Mouse (Mus musculus): Measurements from ENCODE around the gene Nepro.

The Nepro gene

DNA sequence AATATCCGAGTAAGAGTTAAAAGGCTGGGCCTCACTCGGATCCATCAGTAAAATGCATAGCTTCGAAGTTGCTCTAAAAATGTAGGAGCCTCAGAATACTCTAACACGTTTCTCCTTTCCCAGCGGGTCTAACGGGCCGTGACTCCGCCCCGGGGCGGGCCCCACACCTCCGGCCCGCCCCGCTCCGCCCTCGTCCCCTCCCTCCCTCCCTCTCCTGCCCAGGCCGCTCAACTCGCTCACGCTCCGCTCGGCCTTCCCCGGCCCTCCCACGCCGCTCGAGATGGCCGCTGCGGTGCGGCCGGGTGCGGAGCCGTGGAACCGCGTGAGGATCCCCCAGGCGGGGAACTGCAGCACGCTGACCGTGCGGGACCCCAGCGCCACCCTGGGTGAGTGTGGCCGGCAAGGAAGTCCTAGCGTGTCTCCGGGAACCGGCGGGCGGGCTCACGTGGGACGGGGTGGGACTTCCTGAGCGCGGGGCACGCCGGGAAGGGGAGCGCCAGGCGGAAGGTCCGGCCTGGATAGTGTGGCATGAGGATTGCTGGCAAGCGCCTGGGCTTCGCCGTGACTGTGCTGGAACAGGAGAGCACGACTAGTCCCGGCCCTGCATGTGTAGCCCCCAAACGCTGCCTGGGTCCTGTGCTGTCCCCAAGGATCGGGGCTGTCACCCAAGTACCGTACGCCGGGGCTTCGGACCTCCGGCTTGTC lies at the start of gene Nepro:
Gene Nepro (plus strand): TSS at position 219 of the 705 bp plus-strand sequence.
- peak; percentile 83 for DNase-seq (ENCODE audit: low read depth, low spot score)

DNA sequence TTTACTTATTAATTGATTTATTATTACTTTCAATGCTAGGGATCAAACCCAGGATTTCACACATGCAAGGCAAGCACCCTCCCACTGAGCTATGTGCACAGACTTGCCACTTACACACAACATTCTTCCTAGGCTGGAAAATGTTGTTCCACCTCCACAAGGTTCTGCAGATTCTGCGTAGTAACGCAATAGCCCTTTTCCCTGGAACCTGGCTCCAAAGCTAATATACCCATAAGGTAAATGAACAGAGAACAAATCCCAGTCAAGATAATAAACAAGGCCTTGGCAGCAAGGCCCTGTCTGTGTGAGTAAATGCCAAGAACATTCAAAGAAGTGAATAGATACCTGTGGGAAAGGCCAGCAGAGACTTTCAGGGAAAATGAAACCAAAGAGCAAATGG lies 47.7 kb upstream of the Nepro start:
- no peak for DNase-seq (ENCODE audit: low read depth, low spot score)

DNA sequence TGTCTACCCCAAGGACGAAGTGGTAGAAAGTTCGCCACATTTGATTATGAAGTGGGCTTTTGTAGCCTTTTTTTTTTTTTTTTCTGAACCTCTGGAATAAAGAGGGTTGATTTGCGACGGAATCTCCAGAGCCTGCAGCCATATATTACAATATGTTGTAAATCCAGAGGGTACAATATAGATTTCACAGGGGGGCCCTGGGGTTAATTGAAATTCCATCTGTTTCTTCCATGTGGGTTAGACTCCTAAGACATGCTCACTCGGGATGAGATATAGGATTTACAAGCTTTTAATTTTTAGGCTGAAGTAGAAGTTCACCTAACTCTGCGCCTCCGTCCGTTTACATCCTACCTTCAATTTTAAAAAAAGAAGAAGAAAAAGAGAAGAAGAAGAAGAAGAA lies 45.0 kb upstream of the Nepro start:
- no peak for DNase-seq (ENCODE audit: low read depth, low spot score)

DNA sequence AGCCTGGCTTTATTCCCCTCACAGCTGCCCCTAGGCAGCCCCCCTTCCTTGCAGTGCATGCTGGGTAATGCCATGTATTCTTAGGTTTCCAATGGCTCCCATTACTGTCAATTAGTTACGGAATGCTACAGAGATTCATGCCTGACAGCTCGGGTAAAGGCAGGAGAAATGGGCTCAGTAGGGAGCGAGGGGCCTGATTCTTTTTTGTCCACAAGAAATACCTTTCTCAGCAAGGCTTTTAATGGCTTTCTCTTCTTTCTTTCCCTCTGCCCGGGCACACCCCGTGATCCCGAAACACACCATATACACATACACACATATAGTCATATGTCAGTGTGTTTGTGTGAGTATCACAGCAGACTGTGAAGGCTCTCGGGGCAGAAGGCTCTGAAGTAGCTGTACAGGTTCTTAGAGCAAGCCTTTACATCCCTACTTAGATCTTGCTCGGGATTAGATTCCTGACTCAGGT lies 44.6 kb upstream of the Nepro start:
- DNase-seq (ENCODE audit: low read depth, low spot score) = no peak

DNA sequence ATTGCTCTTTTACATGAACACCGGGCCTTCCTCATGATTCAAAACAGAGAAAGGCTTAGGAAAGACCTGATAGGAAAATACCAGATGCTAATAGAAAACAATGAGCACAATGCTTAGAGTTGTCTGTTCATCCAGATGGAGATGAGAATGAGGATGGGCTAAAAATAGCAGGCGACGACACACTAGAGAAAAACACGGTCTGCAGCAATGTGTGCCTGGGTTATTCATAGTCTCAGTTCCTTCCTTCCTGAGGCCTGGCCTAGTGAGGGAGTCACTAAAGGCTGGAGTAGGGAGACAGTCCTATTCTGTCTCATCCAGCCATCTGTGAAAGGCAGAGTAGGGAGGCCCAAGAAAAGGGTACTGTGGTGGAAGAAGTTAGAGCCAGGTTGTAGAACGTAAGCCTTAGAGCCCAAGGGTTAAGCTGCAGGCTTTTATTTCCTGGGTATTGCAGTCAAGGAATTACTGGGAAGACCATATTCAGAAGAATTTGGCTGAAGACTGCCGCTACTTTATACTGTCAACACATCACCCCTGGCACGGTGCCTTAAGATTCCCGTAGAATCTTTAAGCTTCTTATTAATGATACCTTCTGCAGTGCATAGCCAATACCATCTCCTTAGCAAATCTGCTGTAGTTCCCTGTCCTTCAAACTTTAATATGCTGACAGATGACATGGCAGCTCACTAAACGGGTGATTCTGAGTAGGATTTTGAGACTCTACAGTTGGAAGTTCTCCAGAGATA lies 43.2 kb upstream of the Nepro start:
- no peak for DNase-seq (ENCODE audit: low read depth, low spot score)

DNA sequence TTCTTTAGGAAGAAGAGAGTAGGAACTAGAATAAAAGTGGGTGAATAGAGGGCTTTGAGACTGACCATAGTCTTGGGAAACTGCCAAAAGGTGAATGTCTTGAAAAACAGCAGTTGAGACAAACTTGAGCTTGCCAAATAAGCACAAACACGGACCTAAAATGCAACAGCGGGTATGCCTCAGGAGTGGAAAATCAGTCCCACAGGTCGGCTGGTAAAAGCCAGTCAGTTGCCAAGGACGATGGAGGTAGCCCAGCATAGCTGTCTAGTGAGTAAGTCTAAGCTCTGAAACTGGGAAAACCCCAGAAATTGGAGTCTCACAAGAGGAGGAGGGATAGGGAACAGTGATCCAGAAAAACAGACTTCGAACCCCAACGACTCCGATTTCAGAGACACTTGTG lies 39.5 kb upstream of the Nepro start:
- no peak for DNase-seq (ENCODE audit: low read depth, low spot score)

DNA sequence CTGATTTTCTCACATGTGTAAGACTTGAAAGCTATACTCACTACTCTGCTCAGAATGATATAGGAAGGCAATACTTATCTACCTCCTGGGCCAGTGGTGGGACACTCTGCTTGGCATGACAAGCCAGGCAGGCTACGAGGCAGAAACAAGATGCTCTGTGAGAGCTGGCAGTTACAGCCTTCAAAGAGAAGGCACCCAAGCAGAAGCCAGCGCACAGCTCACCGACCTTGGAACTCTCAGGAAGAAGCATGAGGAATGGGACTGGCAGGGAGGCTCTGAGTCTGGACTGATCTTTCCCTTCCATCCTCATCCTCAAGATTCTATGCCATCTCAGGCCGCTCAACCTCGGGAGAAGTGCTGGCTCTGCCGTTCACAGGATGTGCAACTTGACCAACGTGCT lies 38.7 kb upstream of the Nepro start:
- DNase-seq (ENCODE audit: low read depth, low spot score) = no peak

DNA sequence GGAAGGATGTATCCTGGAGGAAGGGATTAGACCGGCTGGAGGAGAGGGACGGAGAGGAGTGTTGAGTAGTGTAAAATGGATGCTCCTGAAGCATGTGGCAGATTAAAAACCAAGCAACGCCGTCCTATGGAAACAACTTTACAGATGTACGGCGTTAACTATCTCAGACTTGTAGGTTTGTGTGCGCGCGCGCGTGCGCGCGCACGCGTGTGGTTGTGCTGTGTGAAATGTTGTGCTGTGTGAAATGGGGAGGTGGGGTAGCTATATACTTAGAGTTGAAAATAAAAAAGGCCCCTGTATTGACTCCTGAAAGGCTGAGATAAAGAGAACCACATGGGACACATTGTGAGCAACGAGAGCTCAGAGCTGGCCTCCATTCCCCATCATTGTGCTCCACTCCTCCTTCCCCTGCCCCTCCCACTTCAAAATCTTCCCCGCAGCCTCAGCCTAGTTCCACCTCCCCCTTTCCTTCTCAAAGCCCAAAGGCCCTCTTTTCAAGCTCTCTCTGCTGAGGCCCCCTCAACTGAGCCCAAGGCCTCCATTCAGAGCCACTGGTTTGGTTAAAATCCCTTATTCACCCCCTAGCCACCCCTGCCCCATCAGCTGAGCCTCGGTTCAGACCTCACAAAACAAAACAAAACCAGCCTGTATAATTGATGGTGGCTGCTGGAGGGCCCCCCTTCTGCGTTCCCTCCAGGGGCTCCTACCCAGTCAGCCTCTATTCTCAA lies 36.9 kb upstream of the Nepro start:
- no peak for DNase-seq (ENCODE audit: low read depth, low spot score)

DNA sequence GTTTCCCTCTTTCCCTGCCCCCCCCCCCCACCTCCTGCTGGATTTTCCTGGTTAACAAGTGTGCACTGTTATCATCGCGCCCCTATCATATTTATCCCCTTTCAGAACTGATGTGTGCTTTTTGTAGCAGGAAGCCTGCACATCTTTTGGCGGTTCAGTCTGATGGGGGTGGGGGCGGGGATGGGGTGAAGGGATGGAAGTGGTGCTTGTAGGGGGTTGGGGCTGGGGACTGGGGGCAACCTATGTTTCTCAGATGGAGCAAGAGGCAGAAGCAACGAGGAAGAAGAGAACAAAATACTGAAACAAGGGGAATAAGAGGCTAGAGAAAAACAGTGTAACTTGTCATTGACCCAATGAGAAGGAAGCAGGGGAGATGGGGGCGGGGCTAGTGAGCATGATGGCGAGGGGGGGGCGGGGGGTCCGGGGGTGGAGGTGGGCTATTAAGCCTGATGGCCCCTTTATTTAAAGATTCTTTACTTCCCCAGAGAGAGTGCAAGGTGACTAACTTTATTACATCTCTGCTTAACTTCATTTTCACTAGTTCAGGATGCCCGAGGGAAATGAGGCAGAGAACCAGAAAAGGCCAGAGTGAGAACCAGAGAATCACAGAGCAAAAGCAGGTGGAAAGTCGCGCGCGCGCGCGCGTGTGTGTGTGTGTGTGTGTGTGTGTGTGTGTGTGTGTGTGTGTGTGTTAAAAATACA lies 36.2 kb upstream of the Nepro start:
- no peak for DNase-seq (ENCODE audit: low read depth, low spot score)

DNA sequence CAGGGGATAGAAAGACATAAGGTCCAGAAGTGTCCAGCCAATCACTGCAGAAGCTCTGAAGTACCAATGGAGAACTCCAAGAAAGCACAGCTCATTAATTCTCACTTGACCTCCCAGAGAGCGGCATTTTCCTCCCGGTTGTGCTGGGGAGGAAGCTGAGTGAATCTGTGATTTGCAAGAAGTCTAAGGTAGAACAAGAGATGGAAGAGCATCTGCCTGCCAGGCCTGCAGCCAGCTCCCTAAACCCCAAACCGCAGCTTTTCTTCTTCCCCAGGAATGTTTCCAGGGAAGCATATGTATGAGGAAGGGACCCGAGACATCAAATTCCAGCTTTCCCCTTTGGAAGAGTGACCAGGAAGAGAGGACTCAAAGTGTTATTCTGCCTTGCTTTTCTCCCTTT lies 35.6 kb upstream of the Nepro start:
- no peak for DNase-seq (ENCODE audit: low read depth, low spot score)

DNA sequence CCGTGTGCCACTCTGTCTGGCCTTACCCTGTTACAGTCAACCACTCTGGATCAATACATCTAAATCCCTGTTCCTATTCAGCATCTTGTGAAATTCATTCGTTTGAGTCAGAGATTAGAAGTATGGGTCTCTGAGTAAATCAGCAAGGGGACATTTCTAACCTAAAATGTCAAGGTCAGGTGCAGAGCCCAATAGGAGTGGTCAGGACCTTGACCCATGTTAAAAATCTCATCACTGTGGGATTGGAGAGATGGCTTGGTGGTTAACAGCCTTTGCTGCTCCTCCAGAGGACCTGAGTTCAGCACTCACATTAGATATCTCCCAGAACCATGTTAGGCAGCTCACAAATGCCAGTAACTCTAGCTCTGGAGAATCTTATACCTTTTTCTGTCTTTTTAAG lies 33.6 kb upstream of the Nepro start:
- DNase-seq (ENCODE audit: low read depth, low spot score) = no peak

DNA sequence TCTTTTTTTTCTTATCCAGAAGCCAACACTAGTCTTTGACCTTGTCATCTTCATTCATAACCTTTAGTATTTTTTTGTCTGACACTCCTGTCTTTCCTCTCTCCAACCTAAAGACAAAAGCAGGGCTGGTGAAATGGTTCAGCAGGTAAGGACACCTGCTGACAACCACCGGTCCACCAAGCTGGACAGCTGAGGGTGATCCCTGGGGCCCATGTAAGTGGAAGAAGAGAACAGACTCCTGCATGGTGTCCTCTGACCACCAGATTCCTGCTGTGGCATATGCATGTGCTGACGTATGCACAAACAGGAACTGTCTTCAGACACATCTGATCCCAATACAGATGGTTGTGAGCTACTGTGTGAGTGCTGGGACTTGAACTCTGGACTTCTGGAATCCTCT lies 33.0 kb upstream of the Nepro start:
- DNase-seq (ENCODE audit: low read depth, low spot score) = no peak

DNA sequence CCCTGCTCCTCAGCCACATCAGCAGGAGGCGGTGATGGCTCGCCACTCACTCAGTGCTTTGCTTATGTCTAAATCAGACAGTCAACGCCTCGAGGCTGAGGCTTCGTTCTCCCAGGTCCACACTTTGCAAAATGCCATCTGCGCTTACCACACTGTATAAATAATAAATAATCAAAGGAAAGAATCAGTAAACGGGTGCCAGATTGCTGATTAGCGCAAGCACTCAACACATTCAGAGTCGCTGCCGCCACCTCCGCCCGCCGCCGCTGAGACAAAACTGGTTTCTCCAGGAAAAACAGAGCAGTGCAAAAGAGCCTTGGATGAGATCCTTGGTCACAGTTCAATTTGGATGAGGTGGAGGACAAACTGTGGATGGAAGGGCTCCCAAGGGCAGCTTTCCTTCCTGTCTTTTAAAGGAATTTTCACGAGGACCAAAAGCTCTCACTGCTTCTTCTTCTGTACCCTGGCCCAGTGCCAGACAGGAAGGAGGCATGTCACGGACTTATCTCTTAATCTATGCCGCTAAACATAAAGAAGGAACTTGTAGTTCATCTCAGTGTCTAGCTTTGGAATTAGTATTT lies 32.5 kb upstream of the Nepro start:
- no peak for DNase-seq (ENCODE audit: low read depth, low spot score)

DNA sequence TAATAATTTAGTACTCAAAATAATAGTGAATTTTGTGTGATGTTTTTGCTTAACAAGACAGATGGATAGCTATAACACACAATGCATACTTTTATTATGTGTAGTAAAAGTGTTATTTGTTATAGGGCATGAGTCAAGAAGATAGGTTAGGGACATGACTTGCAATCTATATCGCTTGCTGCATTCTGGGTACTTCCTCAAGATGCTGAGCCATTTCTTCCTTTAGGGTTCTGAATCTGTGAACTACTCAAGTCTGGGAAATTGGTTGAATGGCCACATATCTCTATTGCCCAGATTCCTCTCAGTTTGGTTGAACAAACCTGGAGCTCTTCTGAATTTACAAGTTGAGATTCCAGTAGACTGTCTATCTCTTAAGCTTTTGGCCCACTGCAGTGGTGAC lies 31.6 kb upstream of the Nepro start:
- no peak for DNase-seq (ENCODE audit: low read depth, low spot score)

DNA sequence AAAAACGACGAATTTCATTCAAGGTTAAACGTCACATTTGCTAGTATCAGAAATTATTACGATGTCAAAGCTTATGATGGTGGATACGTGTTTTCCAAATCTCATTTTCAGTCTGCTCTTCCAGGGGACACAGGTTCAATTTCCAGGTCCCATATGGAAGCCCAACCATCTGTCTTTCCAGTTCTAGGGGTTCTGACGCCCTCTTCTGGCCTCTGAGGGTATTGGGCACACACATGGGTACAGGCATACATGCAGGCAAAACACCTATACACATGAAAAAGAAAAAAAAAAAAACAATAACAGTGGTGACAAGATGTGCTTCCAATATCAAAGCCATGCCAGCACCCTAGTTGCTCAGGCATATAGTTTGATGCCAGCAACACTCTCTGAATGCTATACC lies 30.4 kb upstream of the Nepro start:
- DNase-seq (ENCODE audit: low read depth, low spot score) = no peak

DNA sequence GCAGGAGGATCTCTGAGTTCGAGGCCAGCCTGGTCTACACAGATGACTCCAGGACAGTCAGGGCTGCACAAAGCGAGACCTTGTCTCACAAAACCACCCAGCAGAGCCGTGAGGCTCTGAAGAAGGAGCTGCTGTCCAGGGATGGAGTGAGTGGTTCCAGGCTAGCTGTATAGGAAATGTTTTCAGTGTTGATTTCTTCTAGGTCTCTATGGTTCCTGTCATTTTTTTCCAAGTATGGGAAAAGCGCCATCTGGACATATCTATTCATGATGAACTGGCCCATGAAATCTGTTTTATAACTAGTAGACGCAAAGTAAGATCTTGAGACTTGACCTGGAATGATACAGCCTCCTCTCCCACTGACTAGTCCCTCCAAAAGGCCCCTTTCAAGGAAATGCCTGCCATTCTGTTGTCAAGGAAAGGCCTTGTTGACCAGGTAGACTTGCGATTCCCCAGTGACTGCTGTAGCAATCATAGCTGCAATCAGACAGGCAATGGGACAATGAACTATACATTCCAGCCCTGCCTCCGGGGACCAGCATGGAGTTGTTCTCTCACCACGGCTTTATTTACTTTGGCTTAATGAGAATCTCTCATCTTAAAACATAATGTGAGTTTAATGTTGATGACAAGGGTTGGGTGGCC lies 28.8 kb upstream of the Nepro start:
- no peak for DNase-seq (ENCODE audit: low read depth, low spot score)

DNA sequence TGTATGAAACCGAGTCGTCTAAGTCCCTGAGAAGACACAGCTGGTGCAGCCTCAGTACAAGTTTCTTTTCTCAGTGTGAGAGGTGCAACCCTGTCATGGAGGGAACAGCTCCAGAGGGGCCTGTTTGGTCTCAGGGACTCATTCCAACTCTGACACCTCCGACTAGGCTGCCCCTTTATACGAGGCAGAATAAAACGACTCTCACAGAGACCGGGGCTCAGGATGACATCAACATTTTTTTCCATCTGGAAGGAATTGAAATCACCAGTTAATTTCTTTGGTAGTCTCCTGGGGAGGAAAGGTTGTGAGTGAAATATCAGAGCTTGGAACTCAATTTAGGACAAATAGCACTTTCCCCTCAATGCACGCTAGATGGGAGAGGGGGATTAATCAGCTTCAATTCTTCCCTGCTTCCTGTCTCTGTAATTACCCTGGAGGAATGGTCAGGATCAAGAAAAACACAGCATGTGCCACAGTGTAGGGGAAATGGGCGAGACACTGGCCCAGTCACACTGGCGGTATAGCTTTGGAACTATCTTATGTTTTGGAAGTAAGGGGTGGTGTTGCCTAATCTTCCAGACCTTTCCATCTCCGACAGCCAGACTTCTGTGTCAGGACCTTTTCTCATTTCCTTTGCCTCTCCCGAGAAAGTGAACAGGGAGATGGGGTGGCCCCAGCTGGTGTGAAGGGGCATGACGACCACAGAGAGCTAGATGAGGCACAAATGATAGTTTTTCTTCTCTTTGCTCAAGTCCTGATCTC lies 28.1 kb upstream of the Nepro start:
- no peak for DNase-seq (ENCODE audit: low read depth, low spot score)

DNA sequence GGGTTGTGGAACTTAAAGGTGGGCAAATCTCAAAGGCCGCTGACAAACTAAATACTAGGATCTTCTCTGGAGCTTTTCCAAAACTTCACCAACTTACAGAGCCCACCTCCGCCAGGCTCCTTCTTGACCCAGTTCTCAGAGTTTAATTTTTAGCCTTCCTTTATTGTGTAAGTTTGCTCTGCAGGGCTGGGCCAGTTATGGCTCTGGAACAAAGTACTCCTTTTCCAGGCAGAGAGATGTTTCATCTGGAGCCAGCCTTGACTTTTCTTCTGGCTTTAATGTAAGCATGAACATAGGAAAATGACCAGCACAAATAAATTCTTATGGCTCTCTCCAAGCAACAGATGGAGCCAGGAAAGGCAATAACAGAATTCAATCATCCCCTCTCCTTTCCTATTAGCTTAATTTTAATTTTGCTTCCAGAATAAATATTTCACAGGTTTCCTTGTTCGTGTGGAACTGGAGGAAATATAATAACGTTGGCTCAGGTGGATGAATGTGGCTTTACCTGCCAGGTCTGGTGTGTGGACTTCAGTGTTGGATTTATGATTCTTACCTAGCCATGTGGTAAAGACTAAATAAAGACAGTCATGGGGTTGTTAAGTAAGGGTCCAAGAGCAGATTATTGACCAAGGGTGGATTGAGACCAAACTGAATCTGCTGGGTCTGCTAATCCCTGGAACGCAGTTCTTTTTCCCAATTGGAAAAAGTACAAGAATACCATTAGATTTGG lies 26.5 kb upstream of the Nepro start:
- no peak for DNase-seq (ENCODE audit: low read depth, low spot score)

DNA sequence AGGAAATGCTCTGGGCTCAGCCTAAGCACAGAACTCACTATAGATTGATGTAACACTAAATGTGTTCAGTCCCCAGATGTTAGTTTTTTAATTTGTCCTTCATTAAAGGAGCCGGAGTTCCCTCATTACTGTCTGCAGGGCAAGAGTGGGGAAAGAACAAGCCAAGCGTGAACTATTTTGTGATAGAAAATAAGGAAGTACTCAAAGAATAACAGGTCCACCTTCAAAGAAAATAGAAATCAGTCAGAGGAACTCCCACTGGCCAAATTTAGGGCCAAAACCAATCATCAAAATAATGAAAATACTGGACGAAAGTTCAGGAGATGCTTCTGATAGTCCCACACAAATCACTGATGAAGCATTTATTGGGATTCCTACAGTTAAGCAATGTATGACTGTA lies 22.9 kb upstream of the Nepro start:
- DNase-seq (ENCODE audit: low read depth, low spot score) = no peak

DNA sequence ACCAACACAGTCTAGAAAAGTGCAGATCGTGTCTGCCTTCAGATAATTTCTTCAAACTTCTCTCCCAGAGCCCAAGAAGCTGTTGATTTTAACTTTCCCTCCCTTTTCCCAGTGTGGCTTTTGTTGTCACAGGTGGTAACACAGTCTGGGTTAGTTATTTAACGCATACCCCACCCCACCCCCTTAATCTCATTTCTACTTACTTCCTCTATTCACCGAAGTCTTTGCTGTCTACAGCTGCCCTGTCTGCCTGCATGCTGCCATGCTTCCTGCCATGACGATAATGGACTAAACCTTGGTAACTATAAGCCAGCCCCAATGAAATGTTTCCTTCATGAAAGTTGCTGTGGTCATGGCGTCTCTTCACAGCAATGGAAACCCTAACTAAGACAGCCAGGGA lies 21.8 kb upstream of the Nepro start:
- DNase-seq (ENCODE audit: low read depth, low spot score) = no peak
